ENCODE assay signal across 28 mouse cellular contexts in genomic region chr11:113194144-113194827, GRCm38 (mm10).
A peak's percentile ranks its signal among the peaks of the same experiment; 100 is the strongest.
DNase-seq lines count a peak whose midpoint lies in the region; ATAC-seq and TF ChIP-seq lines count a peak whose summit lies in the region.
"Had no signal": no experiment of that assay in that cellular context is flagged by ENCODE, and none has a peak within 500 bp of the region (broad histone marks: within the 10 kb centered on the region; RNA-seq: fewer than 3 reads in every experiment).

No protein-coding gene starts in this region.

- no peak overlapping the region for H3K9ac ChIP-seq in forebrain, embryonic 14.5 days (ENCODE audit: low read length)
- H3K9ac ChIP-seq in liver, adult 2 months (ENCODE audit: low read depth, low read length): no peak overlapping the region
- no peak overlapping the region for H3K9ac ChIP-seq in liver, postnatal 0 days (replicated peaks)
- H3K9ac ChIP-seq: embryonic facial prominence, embryonic 12.5 days; heart, embryonic 12.5 days; liver, embryonic 15.5 days; lung, embryonic 15.5 days; midbrain, embryonic 12.5 days; neural tube, embryonic 12.5 days had no signal

- 78% methylated on average over 15 of the region's 15 CpGs for WGBS in forebrain, embryonic 10.5 days
- 84% methylated on average over 15 of the region's 15 CpGs for whole genome bisulfite sequencing in forebrain, embryonic 14.5 days
- 44% methylated on average over 15 of the region's 15 CpGs for WGBS in liver, adult 2 months
- 46% methylated on average over 15 of the region's 15 CpGs for WGBS in liver, postnatal 0 days (ENCODE audit: insufficient replicate concordance)

- TF ChIP-seq CTCF in liver, adult 2 months (IDR thresholded peaks at IDR 0.05; ENCODE audit: low read depth, low read length): no peak
- no peak for TF ChIP-seq CTCF in liver, postnatal 0 days (IDR thresholded peaks at IDR 0.05; ENCODE audit: low read depth)

- no peak for DNase-seq in forebrain, embryonic 10.5 days (ENCODE audit: extremely low spot score, low spot score)
- DNase-seq in forebrain, embryonic 14.5 days (ENCODE audit: low spot score): no peak
- DNase-seq in liver, adult 2 months (ENCODE audit: extremely low read depth, low read depth, low spot score): peak; percentile 70
- DNase-seq in liver, postnatal 0 days: no peak
- DNase-seq in ovary, postnatal 10 days (ENCODE audit: low spot score): no peak
- no peak for DNase-seq in heart, postnatal 36 days
- DNase-seq: adrenal gland, postnatal 25 days; cerebellum, adult 11-12 months; cerebellum, adult 9-11 months; embryo, embryonic 11 days; gastrocnemius, postnatal 25 days; heart, adult 11 months; kidney, adult 9 months; kidney, postnatal 10 days; liver; right cerebral cortex, postnatal 4 days had no signal

- no peak for TF ChIP-seq EP300 in liver, postnatal 0 days (IDR thresholded peaks at IDR 0.05; ENCODE audit: low read depth)

- peak overlapping the region; percentile 8; the same call in 1 of the 2 replicates for H3K27ac ChIP-seq in forebrain, embryonic 10.5 days
- H3K27ac ChIP-seq in forebrain, embryonic 14.5 days (ENCODE audit: low read depth, low read length): no peak overlapping the region
- H3K27ac ChIP-seq in liver, adult 2 months (replicated peaks; ENCODE audit: insufficient read depth, low read depth, low read length): peak overlapping the region; percentile 28; the same call in 1 of the 2 replicates
- no peak overlapping the region for H3K27ac ChIP-seq in liver, postnatal 0 days (ENCODE audit: low read depth)
- H3K27ac ChIP-seq: embryonic facial prominence, embryonic 12.5 days; hindbrain, postnatal 0 days; left cerebral cortex, adult 2 months; liver, embryonic 15.5 days; lung, embryonic 15.5 days; midbrain, embryonic 12.5 days; neural tube, embryonic 12.5 days had no signal

- H3K79me2 ChIP-seq in liver, adult 2 months (ENCODE audit: control insufficient read depth, insufficient read depth, low read length): peaks cover 3% of the 10 kb centered on the region; the same call in 1 of the 2 replicates

- ATAC-seq in forebrain, embryonic 14.5 days: no peak
- ATAC-seq in liver, postnatal 0 days: no peak
- ATAC-seq in megakaryocyte, adult 5-6 weeks (ENCODE audit: poor library complexity, severe bottlenecking): peak; percentile 6; the same call in 1 of the 2 replicates
- ATAC-seq: hindbrain, postnatal 0 days; intestine, embryonic 16.5 days had no signal

- peaks cover 77% of the 10 kb centered on the region for H3K4me1 ChIP-seq in forebrain, embryonic 10.5 days
- peaks cover 33% of the 10 kb centered on the region for H3K4me1 ChIP-seq in forebrain, embryonic 14.5 days (ENCODE audit: control insufficient read depth, insufficient read depth, low read length)
- peaks cover 12% of the 10 kb centered on the region for H3K4me1 ChIP-seq in liver, adult 2 months (ENCODE audit: control insufficient read depth, insufficient read depth, low read length)
- no peaks in the 10 kb centered on the region for H3K4me1 ChIP-seq in liver, postnatal 0 days (ENCODE audit: insufficient read depth)
- H3K4me1 ChIP-seq: liver, embryonic 15.5 days had no signal

- H3K4me3 ChIP-seq in forebrain, embryonic 10.5 days: no peak overlapping the region
- no peak overlapping the region for H3K4me3 ChIP-seq in forebrain, embryonic 14.5 days (ENCODE audit: low read depth, low read length)
- H3K4me3 ChIP-seq in liver, adult 2 months (ENCODE audit: insufficient read depth, low read depth, low read length): no peak overlapping the region
- no peak overlapping the region for H3K4me3 ChIP-seq in liver, postnatal 0 days (ENCODE audit: low read depth, low read length)
- H3K4me3 ChIP-seq: embryonic facial prominence, embryonic 12.5 days; heart, embryonic 12.5 days; left cerebral cortex, adult 2 months; liver, embryonic 15.5 days; lung, embryonic 15.5 days; midbrain, embryonic 12.5 days; myocyte; neural tube, embryonic 12.5 days had no signal

- intact Hi-C loops in heart, postnatal 36 days (cut with DNase I): no loop called here

- H3K36me3 ChIP-seq in forebrain, embryonic 10.5 days (replicated peaks): 0 out of 2 replicates have a peak, but pooled peaks cover 7% of the 10 kb centered on the region
- H3K36me3 ChIP-seq in forebrain, embryonic 14.5 days (ENCODE audit: control insufficient read depth, insufficient read depth, low read length): no peaks in the 10 kb centered on the region
- H3K36me3 ChIP-seq in liver, adult 2 months (ENCODE audit: control insufficient read depth, insufficient read depth, low read length): no peaks in the 10 kb centered on the region
- H3K36me3 ChIP-seq in liver, postnatal 0 days (replicated peaks; ENCODE audit: insufficient read depth, low read length): no peaks in the 10 kb centered on the region
- H3K36me3 ChIP-seq: embryonic facial prominence, embryonic 12.5 days; G1E; heart, embryonic 12.5 days; liver, embryonic 15.5 days; lung, embryonic 15.5 days; midbrain, embryonic 12.5 days; neural tube, embryonic 12.5 days had no signal

- no peaks in the 10 kb centered on the region; the same call in 1 of the 2 replicates for H3K9me3 ChIP-seq in forebrain, embryonic 10.5 days
- H3K9me3 ChIP-seq in forebrain, embryonic 14.5 days (replicated peaks; ENCODE audit: control insufficient read depth, low read length): no peaks in the 10 kb centered on the region
- H3K9me3 ChIP-seq in liver, postnatal 0 days (ENCODE audit: low read length): no peaks in the 10 kb centered on the region
- H3K9me3 ChIP-seq: embryonic facial prominence, embryonic 12.5 days; heart, embryonic 12.5 days; liver, embryonic 15.5 days; lung, embryonic 15.5 days; midbrain, embryonic 12.5 days; neural tube, embryonic 12.5 days had no signal

- peaks cover 19% of the 10 kb centered on the region for H3K27me3 ChIP-seq in forebrain, embryonic 10.5 days (ENCODE audit: poor library complexity, severe bottlenecking)
- no peaks in the 10 kb centered on the region for H3K27me3 ChIP-seq in forebrain, embryonic 14.5 days (replicated peaks; ENCODE audit: control insufficient read depth, insufficient read depth, low read length)
- no peaks in the 10 kb centered on the region for H3K27me3 ChIP-seq in liver, adult 2 months (ENCODE audit: control insufficient read depth, insufficient read depth, low read length)
- H3K27me3 ChIP-seq in liver, postnatal 0 days (ENCODE audit: insufficient read depth, low read length): no peaks in the 10 kb centered on the region
- H3K27me3 ChIP-seq: embryonic facial prominence, embryonic 12.5 days; lung, embryonic 15.5 days; neural tube, embryonic 12.5 days had no signal

- H3K4me2 ChIP-seq in forebrain, embryonic 14.5 days (ENCODE audit: low read length): no peak overlapping the region
- H3K4me2 ChIP-seq in liver, postnatal 0 days (ENCODE audit: low read depth, low read length): no peak overlapping the region
- H3K4me2 ChIP-seq: heart, embryonic 12.5 days; liver, embryonic 15.5 days; lung, embryonic 15.5 days; midbrain, embryonic 12.5 days; neural tube, embryonic 12.5 days had no signal

- TF ChIP-seq POLR2A in liver, adult 2 months (IDR thresholded peaks at IDR 0.05; ENCODE audit: extremely low read depth, insufficient read depth, low read length): no peak

Comparison
In these comparisons a context has a peak if more than half of its experiments do, and no peak if none do; other contexts are left out.
1. H3K27ac ChIP-seq: peak in forebrain, embryonic 10.5 days (single experiment) and liver, adult 2 months (single experiment); none in forebrain, embryonic 14.5 days (single experiment) and liver, postnatal 0 days (single experiment).